Mouse (Mus musculus): ENCODE measurements around the gene 2310007B03Rik.
"Not testable (repeated sequence)": the region's sequence is repeated elsewhere in the genome, so short reads cannot be mapped to it uniquely, and the experiment has no call there.

- not testable (repeated sequence) for TF ChIP-seq GATA2 (IDR thresholded peaks at IDR 0.05; ENCODE audit: borderline replicate concordance, low read depth, low read length); CTCF (IDR thresholded peaks at IDR 0.05; ENCODE audit: low read depth, low read length); POLR2AphosphoS5 (IDR thresholded peaks at IDR 0.05; ENCODE audit: insufficient replicate concordance, low read depth, low read length); GATA1 (IDR thresholded peaks at IDR 0.05; ENCODE audit: borderline replicate concordance, low read length)
Measured at GRCm38 (mm10) chr1:93197454-93197853, 36.7 kb upstream of the 2310007B03Rik start.
